Mouse (Mus musculus): ENCODE measurements around the gene Zfp423. TPM values are rescaled to one million over a fixed set of nuclear protein-coding genes. Genes with fewer than 3 reads are reported as not detected.

The Zfp423 gene
- polyA plus RNA-seq, 1 experiment from 2014 or later, result 5.8 TPM

DNA sequence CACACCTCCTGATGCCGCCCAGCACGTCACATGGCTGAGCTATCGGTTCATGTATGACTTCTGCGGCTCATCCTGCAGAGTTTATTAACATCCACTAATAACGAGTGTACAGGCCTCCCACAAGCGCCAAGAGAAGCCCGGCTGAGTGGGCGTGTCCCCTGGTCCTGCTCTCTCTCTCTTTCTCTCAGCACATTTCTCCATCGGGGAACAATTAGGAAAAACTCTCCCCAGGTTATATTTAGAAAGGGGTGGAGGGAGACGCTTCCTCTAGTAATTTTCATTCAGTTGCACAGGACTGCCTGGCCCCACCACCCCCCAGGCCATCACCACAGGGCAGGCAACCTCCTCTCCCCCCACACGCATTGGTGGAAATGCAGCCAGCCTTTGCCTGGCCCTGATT lies 137.2 kb downstream of the Zfp423 start:
- 68% methylated on average over 11 of the region's 11 CpGs for WGBS
- H3K4me1 ChIP-seq (replicated peaks; ENCODE audit: control insufficient read depth, insufficient read depth, low read length), result 0 out of 2 replicates have a peak, but pooled peaks cover 7% of the 10 kb centered on the region
- H3K27me3 ChIP-seq (replicated peaks; ENCODE audit: control insufficient read depth, insufficient read depth, low read length), result no peaks in the 10 kb centered on the region
- DNase-seq (ENCODE audit: low spot score), result no peak
- no peak overlapping the region for H3K4me2 ChIP-seq
- no peak for ATAC-seq (replicated peaks; ENCODE audit: low FRiP score)
- no peak overlapping the region for H3K4me3 ChIP-seq (ENCODE audit: low read depth, low read length)
- no peaks in the 10 kb centered on the region for H3K9me3 ChIP-seq (ENCODE audit: control insufficient read depth, low read length)
- no peak overlapping the region for H3K9ac ChIP-seq (ENCODE audit: low read depth, low read length)
- no peaks in the 10 kb centered on the region for H3K36me3 ChIP-seq (ENCODE audit: control insufficient read depth, insufficient read depth, low read length)
- H3K27ac ChIP-seq (ENCODE audit: low read depth, low read length), result no peak overlapping the region

DNA sequence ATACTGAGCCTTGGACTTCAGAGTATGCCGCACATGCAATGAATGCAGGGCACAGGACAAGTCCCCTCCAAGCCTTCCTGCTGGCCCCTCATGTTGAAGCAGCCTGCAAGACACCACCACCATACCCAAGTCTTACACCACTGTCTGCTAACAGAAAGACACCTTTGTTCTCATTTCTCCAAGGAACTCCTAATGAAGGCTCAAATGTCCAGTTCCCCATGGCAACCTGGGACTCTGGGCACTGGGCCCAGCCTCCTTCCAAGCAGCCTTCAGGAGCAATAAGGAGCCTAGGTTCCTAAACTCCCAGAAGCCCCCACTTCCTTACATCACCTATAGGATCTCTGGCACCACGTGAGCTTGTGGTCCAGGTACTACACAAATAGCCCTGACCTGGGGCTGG lies 137.7 kb downstream of the Zfp423 start:
- H3K36me3 ChIP-seq (ENCODE audit: control insufficient read depth, insufficient read depth, low read length), result no peaks in the 10 kb centered on the region
- ATAC-seq (replicated peaks; ENCODE audit: low FRiP score) (no peak), DNase-seq (ENCODE audit: low spot score) (no peak)
- no peak overlapping the region for H3K4me2 ChIP-seq
- H3K9ac ChIP-seq (ENCODE audit: low read depth, low read length), result no peak overlapping the region
- no peaks in the 10 kb centered on the region for H3K27me3 ChIP-seq (replicated peaks; ENCODE audit: control insufficient read depth, insufficient read depth, low read length)
- H3K9me3 ChIP-seq (ENCODE audit: control insufficient read depth, low read length), result no peaks in the 10 kb centered on the region
- no peak overlapping the region for H3K4me3 ChIP-seq (ENCODE audit: low read depth, low read length)
- WGBS, result 78% methylated on average over 2 of the region's 2 CpGs
- no peak overlapping the region for H3K27ac ChIP-seq (ENCODE audit: low read depth, low read length)
- 0 out of 2 replicates have a peak, but pooled peaks cover 7% of the 10 kb centered on the region for H3K4me1 ChIP-seq (replicated peaks; ENCODE audit: control insufficient read depth, insufficient read depth, low read length)

GRCm38 (mm10) chr8:87819263-87819662 lies 140.1 kb downstream of the Zfp423 start:
- Histone ChIP-seq H3K9me3 (ENCODE audit: control insufficient read depth, low read length) (no peaks in the 10 kb centered on the region), H3K4me1 (replicated peaks; ENCODE audit: control insufficient read depth, insufficient read depth, low read length) (0 out of 2 replicates have a peak, but pooled peaks cover 7% of the 10 kb centered on the region), H3K36me3 (ENCODE audit: control insufficient read depth, insufficient read depth, low read length) (no peaks in the 10 kb centered on the region), H3K9ac (ENCODE audit: low read depth, low read length) (no peak overlapping the region), H3K4me3 (ENCODE audit: low read depth, low read length) (no peak overlapping the region), H3K27ac (ENCODE audit: low read depth, low read length) (no peak overlapping the region), H3K27me3 (replicated peaks; ENCODE audit: control insufficient read depth, insufficient read depth, low read length) (no peaks in the 10 kb centered on the region), H3K4me2 (no peak overlapping the region)
- no peak for ATAC-seq (replicated peaks; ENCODE audit: low FRiP score)
- DNase-seq (ENCODE audit: low spot score), result no peak
- 90% methylated on average over 3 of the region's 3 CpGs for WGBS

DNA sequence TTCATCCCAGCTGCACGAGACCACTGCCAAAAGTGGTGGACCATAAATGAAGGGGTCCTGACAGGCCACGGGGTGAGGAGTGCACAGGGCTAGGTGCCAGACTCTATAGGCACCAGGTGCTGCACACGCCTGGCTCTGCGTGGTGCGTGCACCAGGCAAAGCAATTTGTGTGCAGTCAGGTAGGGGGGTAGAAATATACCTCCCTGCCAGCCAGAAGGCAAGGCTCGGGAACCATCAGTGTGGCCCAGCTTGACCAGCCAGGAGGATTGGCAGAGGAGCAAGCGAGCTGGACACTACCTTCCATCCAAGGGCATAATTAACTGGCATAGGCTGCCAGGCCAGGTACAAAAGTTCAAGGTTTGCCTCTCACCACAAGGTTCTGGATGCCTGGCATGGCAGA lies 140.9 kb downstream of the Zfp423 start:
- Histone ChIP-seq H3K4me1 (replicated peaks; ENCODE audit: control insufficient read depth, insufficient read depth, low read length) (0 out of 2 replicates have a peak, but pooled peaks cover 7% of the 10 kb centered on the region), H3K27me3 (replicated peaks; ENCODE audit: control insufficient read depth, insufficient read depth, low read length) (no peaks in the 10 kb centered on the region), H3K36me3 (ENCODE audit: control insufficient read depth, insufficient read depth, low read length) (no peaks in the 10 kb centered on the region), H3K27ac (ENCODE audit: low read depth, low read length) (no peak overlapping the region), H3K4me3 (ENCODE audit: low read depth, low read length) (no peak overlapping the region), H3K4me2 (no peak overlapping the region), H3K9ac (ENCODE audit: low read depth, low read length) (no peak overlapping the region), H3K9me3 (ENCODE audit: control insufficient read depth, low read length) (no peaks in the 10 kb centered on the region)
- ATAC-seq (replicated peaks; ENCODE audit: low FRiP score) (no peak), DNase-seq (ENCODE audit: low spot score) (no peak)
- 86% methylated on average over 7 of the region's 7 CpGs for WGBS

GRCm38 (mm10) chr8:87816141-87816540 lies 143.3 kb downstream of the Zfp423 start:
- WGBS, result 51% methylated on average over 5 of the region's 5 CpGs
- Histone ChIP-seq H3K4me1 (replicated peaks; ENCODE audit: control insufficient read depth, insufficient read depth, low read length) (no peaks in the 10 kb centered on the region), H3K36me3 (ENCODE audit: control insufficient read depth, insufficient read depth, low read length) (no peaks in the 10 kb centered on the region), H3K4me2 (no peak overlapping the region), H3K9ac (ENCODE audit: low read depth, low read length) (no peak overlapping the region), H3K27me3 (replicated peaks; ENCODE audit: control insufficient read depth, insufficient read depth, low read length) (no peaks in the 10 kb centered on the region), H3K27ac (ENCODE audit: low read depth, low read length) (no peak overlapping the region), H3K4me3 (ENCODE audit: low read depth, low read length) (no peak overlapping the region), H3K9me3 (ENCODE audit: control insufficient read depth, low read length) (no peaks in the 10 kb centered on the region)
- DNase-seq (ENCODE audit: low spot score), result no peak
- ATAC-seq (replicated peaks; ENCODE audit: low FRiP score), result no peak

GRCm38 (mm10) chr8:87812661-87813060 lies 146.7 kb downstream of the Zfp423 start:
- no peak overlapping the region for H3K4me3 ChIP-seq (ENCODE audit: low read depth, low read length)
- no peak for ATAC-seq (replicated peaks; ENCODE audit: low FRiP score)
- WGBS, result 68% methylated on average over 12 of the region's 12 CpGs

DNA sequence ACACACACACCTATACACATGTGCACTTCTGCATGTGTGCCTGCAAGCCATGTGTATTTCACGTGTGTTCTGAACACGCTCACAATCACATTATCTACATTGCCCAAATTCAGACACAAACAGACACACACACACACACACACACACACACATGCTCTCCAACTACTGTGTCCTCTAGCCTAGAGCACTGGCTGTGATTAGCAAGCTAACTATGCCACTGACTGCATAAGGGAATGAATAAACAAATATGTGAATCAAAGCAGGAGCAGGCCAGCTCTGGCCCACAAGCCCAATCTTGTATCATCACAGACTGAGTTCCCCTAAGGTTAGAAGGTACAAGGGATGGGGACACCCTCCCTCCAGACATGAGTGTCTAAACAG lies 147.3 kb downstream of the Zfp423 start:
- no peaks in the 10 kb centered on the region; the same call in 1 of the 2 replicates for H3K4me1 ChIP-seq (replicated peaks; ENCODE audit: control insufficient read depth, insufficient read depth, low read length)
- H3K27ac ChIP-seq (ENCODE audit: low read depth, low read length), result no peak overlapping the region
- ATAC-seq (replicated peaks; ENCODE audit: low FRiP score) (no peak), DNase-seq (ENCODE audit: low spot score) (no peak)
- no peaks in the 10 kb centered on the region for H3K9me3 ChIP-seq (ENCODE audit: control insufficient read depth, low read length)
- H3K36me3 ChIP-seq (ENCODE audit: control insufficient read depth, insufficient read depth, low read length), result no peaks in the 10 kb centered on the region
- no peak overlapping the region for H3K4me3 ChIP-seq (ENCODE audit: low read depth, low read length)
- H3K27me3 ChIP-seq (replicated peaks; ENCODE audit: control insufficient read depth, insufficient read depth, low read length), result no peaks in the 10 kb centered on the region
- no peak overlapping the region for H3K4me2 ChIP-seq
- WGBS, result 91% methylated on average over 2 of the region's 2 CpGs
- H3K9ac ChIP-seq (ENCODE audit: low read depth, low read length), result no peak overlapping the region

More at GRCm38 (mm10) chr8:87812661-87813060, 146.7 kb downstream of the Zfp423 start:
- DNase-seq (ENCODE audit: low spot score), result no peak
- Histone ChIP-seq H3K4me2 (no peak overlapping the region), H3K27ac (ENCODE audit: low read depth, low read length) (no peak overlapping the region), H3K36me3 (ENCODE audit: control insufficient read depth, insufficient read depth, low read length) (no peaks in the 10 kb centered on the region), H3K9me3 (ENCODE audit: control insufficient read depth, low read length) (no peaks in the 10 kb centered on the region), H3K27me3 (replicated peaks; ENCODE audit: control insufficient read depth, insufficient read depth, low read length) (no peaks in the 10 kb centered on the region), H3K9ac (ENCODE audit: low read depth, low read length) (no peak overlapping the region), H3K4me1 (replicated peaks; ENCODE audit: control insufficient read depth, insufficient read depth, low read length) (no peaks in the 10 kb centered on the region; the same call in 1 of the 2 replicates)

DNA sequence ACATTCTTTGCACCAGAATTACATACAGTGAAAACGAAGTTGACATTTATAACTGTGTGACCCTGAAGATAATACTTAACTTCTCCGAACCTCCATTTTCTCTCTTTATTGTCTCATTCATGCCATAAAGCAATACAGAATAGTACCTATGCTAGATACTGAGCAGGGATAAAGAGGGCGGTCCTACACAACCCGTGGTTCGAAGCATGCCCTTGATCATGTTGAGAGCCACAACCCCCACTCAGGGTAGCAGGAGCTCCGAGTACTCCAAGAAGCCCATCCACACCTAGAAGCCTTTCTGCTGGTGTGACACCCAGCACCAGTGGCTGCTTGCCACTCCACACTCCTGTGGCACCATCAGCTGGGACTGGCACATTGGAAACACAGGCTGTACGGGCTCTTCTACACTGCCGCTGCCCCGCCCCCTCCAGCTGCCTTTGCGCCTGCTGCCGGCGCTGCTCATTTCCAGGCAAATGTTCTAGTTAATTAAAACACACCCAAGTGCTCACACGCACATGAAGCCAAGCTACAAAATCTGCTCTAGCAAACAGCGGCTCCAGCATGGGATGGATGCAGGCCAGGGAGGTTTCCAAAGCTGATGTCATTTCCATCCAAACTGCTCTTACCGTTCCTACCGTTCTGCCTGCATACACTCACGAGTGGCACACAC lies 147.9 kb downstream of the Zfp423 start:
- Histone ChIP-seq H3K27me3 (replicated peaks; ENCODE audit: control insufficient read depth, insufficient read depth, low read length) (no peaks in the 10 kb centered on the region), H3K4me3 (ENCODE audit: low read depth, low read length) (no peak overlapping the region), H3K4me1 (replicated peaks; ENCODE audit: control insufficient read depth, insufficient read depth, low read length) (no peaks in the 10 kb centered on the region; the same call in 1 of the 2 replicates), H3K36me3 (ENCODE audit: control insufficient read depth, insufficient read depth, low read length) (no peaks in the 10 kb centered on the region), H3K9ac (ENCODE audit: low read depth, low read length) (no peak overlapping the region), H3K27ac (ENCODE audit: low read depth, low read length) (no peak overlapping the region), H3K9me3 (ENCODE audit: control insufficient read depth, low read length) (no peaks in the 10 kb centered on the region), H3K4me2 (no peak overlapping the region)
- ATAC-seq (replicated peaks; ENCODE audit: low FRiP score) (no peak), DNase-seq (ENCODE audit: low spot score) (no peak)
- WGBS, result 82% methylated on average over 17 of the region's 17 CpGs

GRCm38 (mm10) chr8:87810771-87811170 lies 148.6 kb downstream of the Zfp423 start:
- ATAC-seq (replicated peaks; ENCODE audit: low FRiP score) (no peak), DNase-seq (ENCODE audit: low spot score) (no peak)
- no peaks in the 10 kb centered on the region for H3K27me3 ChIP-seq (replicated peaks; ENCODE audit: control insufficient read depth, insufficient read depth, low read length)
- H3K36me3 ChIP-seq (ENCODE audit: control insufficient read depth, insufficient read depth, low read length), result no peaks in the 10 kb centered on the region
- no peaks in the 10 kb centered on the region; the same call in 1 of the 2 replicates for H3K4me1 ChIP-seq (replicated peaks; ENCODE audit: control insufficient read depth, insufficient read depth, low read length)
- H3K27ac ChIP-seq (ENCODE audit: low read depth, low read length), result no peak overlapping the region
- H3K4me3 ChIP-seq (ENCODE audit: low read depth, low read length), result no peak overlapping the region
- no peaks in the 10 kb centered on the region for H3K9me3 ChIP-seq (ENCODE audit: control insufficient read depth, low read length)
- WGBS, result 65% methylated on average over 6 of the region's 6 CpGs
- H3K9ac ChIP-seq (ENCODE audit: low read depth, low read length), result no peak overlapping the region
- no peak overlapping the region for H3K4me2 ChIP-seq

Measured in liver, embryonic 11.5 days (tissue).